Mouse (Mus musculus): Measurements from ENCODE around the gene Agap1. TPM values are rescaled to one million over a fixed set of nuclear protein-coding genes. Genes with fewer than 3 reads are reported as not detected.

Gene Agap1
- polyA plus RNA-seq, 1 experiment from 2014 or later: 23.1 TPM

DNA sequence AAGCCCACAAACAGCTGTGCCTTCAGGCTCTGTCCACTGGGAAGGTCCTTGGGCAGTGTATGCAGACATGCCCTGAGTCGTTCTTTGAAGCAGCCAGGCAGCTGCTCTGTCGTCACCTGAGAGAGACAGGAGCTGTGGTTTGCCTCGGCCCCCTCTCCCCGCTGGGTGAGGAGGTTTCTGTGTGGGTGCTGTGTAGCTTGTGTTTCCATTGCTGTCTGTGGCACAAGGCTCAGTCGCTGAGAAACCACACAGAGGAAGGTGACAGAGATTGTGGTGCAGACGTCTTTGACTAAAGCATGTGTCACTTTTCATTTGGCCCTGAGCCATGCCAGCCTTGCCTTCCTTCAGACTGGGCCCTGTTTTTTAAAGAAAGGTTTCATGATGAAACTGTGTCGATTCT is 148.3 kb downstream of the Agap1 start:
- no peak overlapping the region for H3K9ac ChIP-seq (replicated peaks)
- H3K27me3 ChIP-seq: no peaks in the 10 kb centered on the region
- no peaks in the 10 kb centered on the region for H3K9me3 ChIP-seq
- H3K27ac ChIP-seq: no peak overlapping the region
- peaks cover 8% of the 10 kb centered on the region; the same call in 1 of the 2 replicates for H3K36me3 ChIP-seq
- WGBS: 63% methylated on average over 7 of the region's 7 CpGs
- peaks cover 64% of the 10 kb centered on the region for H3K4me1 ChIP-seq (replicated peaks)
- H3K4me2 ChIP-seq: no peak overlapping the region
- H3K4me3 ChIP-seq (replicated peaks): no peak overlapping the region
- ATAC-seq (ENCODE audit: insufficient number of reproducible peaks, insufficient read depth, low FRiP score, low TSS enrichment, low read depth): no peak

DNA sequence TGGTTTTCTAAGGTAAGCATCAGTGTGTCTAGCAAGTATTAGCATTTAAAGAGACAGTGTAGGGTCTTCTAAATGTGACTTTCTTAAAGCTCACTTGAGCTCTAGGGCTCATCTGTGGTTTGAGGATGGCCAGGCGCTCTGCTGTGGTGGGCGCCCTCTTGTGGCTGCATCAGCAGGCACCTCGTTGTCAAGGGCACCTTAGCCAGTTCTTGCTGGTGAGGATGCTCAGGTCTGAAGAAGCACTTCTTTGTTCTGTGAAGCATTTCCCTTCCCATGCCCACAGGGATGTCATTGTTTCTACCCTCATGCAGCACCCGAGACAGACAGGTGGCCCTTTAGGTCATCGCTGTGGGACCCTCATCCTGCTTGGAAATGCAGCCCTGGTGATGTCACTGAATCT is 152.0 kb downstream of the Agap1 start:
- peaks cover 35% of the 10 kb centered on the region for H3K4me1 ChIP-seq (replicated peaks)
- WGBS: 44% methylated on average over 5 of the region's 5 CpGs
- H3K27ac ChIP-seq: no peak overlapping the region
- no peak overlapping the region for H3K4me3 ChIP-seq (replicated peaks)
- peaks cover 25% of the 10 kb centered on the region for H3K36me3 ChIP-seq
- no peaks in the 10 kb centered on the region for H3K9me3 ChIP-seq
- ATAC-seq (ENCODE audit: insufficient number of reproducible peaks, insufficient read depth, low FRiP score, low TSS enrichment, low read depth): no peak
- H3K27me3 ChIP-seq: no peaks in the 10 kb centered on the region
- H3K9ac ChIP-seq (replicated peaks): no peak overlapping the region
- H3K4me2 ChIP-seq: no peak overlapping the region

DNA sequence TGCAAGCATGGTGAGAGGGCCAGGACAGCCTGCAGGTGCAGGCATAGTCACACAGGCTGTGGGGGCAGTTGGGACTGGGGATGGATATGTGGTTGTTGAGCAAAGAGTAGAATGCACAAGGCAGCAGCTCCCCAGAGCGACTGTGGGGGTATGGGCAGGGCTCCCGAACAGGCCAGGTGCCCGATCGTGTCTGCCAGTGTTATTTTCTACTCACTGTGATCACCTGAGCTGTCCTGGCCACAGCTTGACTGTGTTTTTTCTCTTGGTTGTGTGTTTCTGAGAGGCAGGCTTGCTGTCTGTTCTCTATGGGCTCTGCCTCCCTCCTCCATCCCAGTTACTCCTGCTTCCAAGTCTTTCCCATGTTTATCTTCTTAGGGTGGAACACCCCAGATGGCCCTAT is 154.2 kb downstream of the Agap1 start:
- no peak for ATAC-seq (ENCODE audit: insufficient number of reproducible peaks, insufficient read depth, low FRiP score, low TSS enrichment, low read depth)
- H3K36me3 ChIP-seq: peaks cover 38% of the 10 kb centered on the region
- H3K9ac ChIP-seq (replicated peaks): no peak overlapping the region
- no peak overlapping the region for H3K27ac ChIP-seq
- 93% methylated on average over 4 of the region's 4 CpGs for WGBS
- H3K27me3 ChIP-seq: no peaks in the 10 kb centered on the region
- H3K4me3 ChIP-seq (replicated peaks): no peak overlapping the region
- no peaks in the 10 kb centered on the region for H3K9me3 ChIP-seq
- H3K4me1 ChIP-seq (replicated peaks): peaks cover 32% of the 10 kb centered on the region
- H3K4me2 ChIP-seq: no peak overlapping the region

DNA sequence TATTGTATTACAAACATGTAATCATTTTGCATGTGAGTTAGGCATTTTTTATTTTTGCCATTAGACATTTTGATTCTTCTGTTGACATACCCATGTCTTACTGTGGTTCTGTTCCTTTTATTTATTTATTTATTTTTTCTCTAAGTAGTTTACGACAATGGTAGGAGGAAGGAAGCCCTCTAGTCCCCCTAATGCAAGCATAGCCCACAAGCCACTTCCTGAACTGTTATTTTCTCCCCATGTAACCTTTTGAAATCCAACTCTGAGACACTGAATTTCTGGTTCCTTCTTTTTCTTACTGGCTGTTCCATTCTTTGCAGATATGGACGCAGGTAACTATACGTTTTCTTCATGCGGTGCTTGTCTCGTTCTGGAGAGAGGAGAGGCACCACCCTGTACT is 155.4 kb downstream of the Agap1 start:
- H3K27me3 ChIP-seq: no peaks in the 10 kb centered on the region
- no peak overlapping the region for H3K27ac ChIP-seq
- WGBS: 87% methylated on average over 5 of the region's 5 CpGs
- H3K4me3 ChIP-seq (replicated peaks): no peak overlapping the region
- H3K9me3 ChIP-seq: no peaks in the 10 kb centered on the region
- H3K4me2 ChIP-seq: no peak overlapping the region
- H3K4me1 ChIP-seq (replicated peaks): peaks cover 21% of the 10 kb centered on the region
- H3K9ac ChIP-seq (replicated peaks): no peak overlapping the region
- ATAC-seq (ENCODE audit: insufficient number of reproducible peaks, insufficient read depth, low FRiP score, low TSS enrichment, low read depth): no peak
- H3K36me3 ChIP-seq: peaks cover 44% of the 10 kb centered on the region

DNA sequence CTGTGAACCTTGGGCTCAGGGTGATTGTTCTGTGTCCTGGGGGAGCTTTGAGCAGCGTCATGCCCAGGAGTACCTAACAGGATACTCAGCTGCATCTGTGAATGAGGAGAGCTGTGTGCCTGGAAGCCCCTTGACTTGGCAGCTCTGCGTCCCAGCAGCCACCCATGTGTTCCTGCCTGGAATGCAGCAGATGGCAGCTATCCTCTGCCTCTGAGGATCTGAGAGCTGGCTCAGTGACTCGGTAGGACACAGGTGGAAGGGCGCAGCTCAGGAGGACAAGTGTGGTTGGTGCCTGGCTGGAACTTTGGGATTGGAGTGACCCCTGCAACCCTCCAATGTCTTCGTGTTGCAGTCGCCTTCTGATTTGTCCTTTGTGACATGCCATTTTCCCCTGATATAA is 156.9 kb downstream of the Agap1 start:
- 88% methylated on average over 6 of the region's 6 CpGs for WGBS
- Histone ChIP-seq H3K36me3 (peaks cover 50% of the 10 kb centered on the region), H3K4me1 (replicated peaks) (0 out of 2 replicates have a peak, but pooled peaks cover 9% of the 10 kb centered on the region)

DNA sequence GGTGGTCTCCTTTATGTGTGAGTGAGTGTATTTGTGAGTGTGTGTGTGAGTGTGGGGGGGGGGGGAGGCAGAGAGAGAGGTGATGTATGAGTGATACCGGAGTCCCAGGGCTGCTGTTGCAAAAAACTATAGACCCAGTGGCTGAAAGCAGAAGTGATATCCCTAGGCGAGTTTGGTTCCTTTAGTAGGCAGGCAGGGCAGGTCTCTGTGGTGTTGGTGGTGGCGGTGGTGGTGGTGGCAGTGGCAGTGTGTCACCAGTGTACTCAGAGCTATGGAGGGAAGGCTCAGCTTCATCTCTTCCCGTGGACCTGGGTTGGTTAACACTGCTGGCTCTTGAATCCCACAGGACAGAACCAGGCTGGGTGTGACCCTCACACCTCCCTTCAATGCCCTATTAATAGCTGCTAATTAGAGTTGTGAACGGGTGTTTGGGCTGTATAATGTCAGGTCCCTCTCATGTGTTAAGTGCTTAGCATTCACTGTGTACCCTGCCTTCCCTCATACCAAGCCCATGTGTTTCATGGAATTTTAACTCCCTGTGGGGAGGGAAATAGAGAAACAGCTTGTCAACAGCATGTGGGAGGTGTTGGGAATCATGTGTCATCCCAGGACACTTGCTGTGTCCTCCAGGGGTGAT is 158.7 kb downstream of the Agap1 start:
- no peak overlapping the region for H3K4me2 ChIP-seq
- no peak overlapping the region for H3K27ac ChIP-seq
- H3K9me3 ChIP-seq: no peaks in the 10 kb centered on the region
- H3K4me1 ChIP-seq (replicated peaks): 0 out of 2 replicates have a peak, but pooled peaks cover 9% of the 10 kb centered on the region
- H3K4me3 ChIP-seq (replicated peaks): no peak overlapping the region
- no peak for ATAC-seq (ENCODE audit: insufficient number of reproducible peaks, insufficient read depth, low FRiP score, low TSS enrichment, low read depth)
- H3K27me3 ChIP-seq: no peaks in the 10 kb centered on the region
- H3K9ac ChIP-seq (replicated peaks): no peak overlapping the region
- peaks cover 50% of the 10 kb centered on the region for H3K36me3 ChIP-seq
- WGBS: 61% methylated on average over 5 of the region's 5 CpGs

More for the DNA sequence above, 156.9 kb downstream of the Agap1 start:
- no peaks in the 10 kb centered on the region for H3K9me3 ChIP-seq
- ATAC-seq (ENCODE audit: insufficient number of reproducible peaks, insufficient read depth, low FRiP score, low TSS enrichment, low read depth): no peak
- no peak overlapping the region for H3K4me3 ChIP-seq (replicated peaks)
- no peak overlapping the region for H3K4me2 ChIP-seq
- H3K27me3 ChIP-seq: no peaks in the 10 kb centered on the region
- no peak overlapping the region for H3K27ac ChIP-seq
- H3K9ac ChIP-seq (replicated peaks): no peak overlapping the region

DNA sequence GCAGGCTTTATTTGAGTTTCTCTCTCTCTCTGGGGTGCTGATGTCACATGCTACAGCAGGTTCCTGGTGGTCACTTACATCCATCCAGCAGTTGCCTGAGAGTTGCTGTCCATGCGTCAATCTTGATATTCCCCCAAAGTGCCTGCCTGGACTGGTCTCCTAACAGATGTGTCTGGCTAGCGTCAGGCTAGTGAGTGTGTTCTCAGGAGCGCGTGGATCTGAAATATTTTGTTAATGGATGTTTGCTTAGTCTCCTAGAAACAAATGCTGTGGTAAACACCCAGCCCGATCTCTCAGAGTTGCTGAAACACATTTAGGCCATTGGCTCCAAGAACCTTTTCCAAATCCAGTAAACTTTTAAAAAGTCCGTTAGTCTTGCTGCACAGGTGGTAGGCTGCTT is 161.9 kb downstream of the Agap1 start:
- no peak for ATAC-seq (ENCODE audit: insufficient number of reproducible peaks, insufficient read depth, low FRiP score, low TSS enrichment, low read depth)
- H3K4me3 ChIP-seq (replicated peaks): no peak overlapping the region
- H3K4me2 ChIP-seq: no peak overlapping the region
- H3K36me3 ChIP-seq: peaks cover 45% of the 10 kb centered on the region
- H3K4me1 ChIP-seq (replicated peaks): peaks cover 22% of the 10 kb centered on the region
- no peaks in the 10 kb centered on the region for H3K27me3 ChIP-seq
- WGBS: 74% methylated on average over 6 of the region's 6 CpGs
- H3K27ac ChIP-seq: no peak overlapping the region
- H3K9me3 ChIP-seq: no peaks in the 10 kb centered on the region
- no peak overlapping the region for H3K9ac ChIP-seq (replicated peaks)

DNA sequence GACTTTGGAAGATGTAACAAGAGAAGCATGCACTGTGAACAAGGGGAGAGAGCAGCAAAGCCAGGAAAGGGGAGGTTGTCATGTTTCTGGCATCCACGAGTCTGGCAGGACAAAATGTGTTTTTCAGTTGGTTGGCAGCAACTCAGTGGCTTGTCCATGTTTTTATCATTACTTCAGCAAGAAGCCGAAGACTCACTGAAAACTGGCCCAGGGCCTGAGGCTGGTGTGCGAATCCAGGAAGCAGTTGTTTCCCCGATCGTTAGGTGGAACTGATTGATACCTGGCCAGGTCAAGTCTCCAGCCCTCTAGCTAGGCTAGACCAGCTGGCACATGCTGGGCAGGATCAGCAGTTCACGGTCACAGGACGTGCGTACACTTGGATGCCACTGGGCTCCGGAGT is 162.7 kb downstream of the Agap1 start:
- Histone ChIP-seq H3K27ac (no peak overlapping the region), H3K27me3 (no peaks in the 10 kb centered on the region), H3K9me3 (no peaks in the 10 kb centered on the region), H3K36me3 (peaks cover 41% of the 10 kb centered on the region; the same call in 1 of the 2 replicates), H3K4me3 (replicated peaks) (no peak overlapping the region), H3K4me2 (no peak overlapping the region), H3K9ac (replicated peaks) (no peak overlapping the region), H3K4me1 (replicated peaks) (peaks cover 26% of the 10 kb centered on the region)
- WGBS: 77% methylated on average over 9 of the region's 9 CpGs
- no peak for ATAC-seq (ENCODE audit: insufficient number of reproducible peaks, insufficient read depth, low FRiP score, low TSS enrichment, low read depth)

DNA sequence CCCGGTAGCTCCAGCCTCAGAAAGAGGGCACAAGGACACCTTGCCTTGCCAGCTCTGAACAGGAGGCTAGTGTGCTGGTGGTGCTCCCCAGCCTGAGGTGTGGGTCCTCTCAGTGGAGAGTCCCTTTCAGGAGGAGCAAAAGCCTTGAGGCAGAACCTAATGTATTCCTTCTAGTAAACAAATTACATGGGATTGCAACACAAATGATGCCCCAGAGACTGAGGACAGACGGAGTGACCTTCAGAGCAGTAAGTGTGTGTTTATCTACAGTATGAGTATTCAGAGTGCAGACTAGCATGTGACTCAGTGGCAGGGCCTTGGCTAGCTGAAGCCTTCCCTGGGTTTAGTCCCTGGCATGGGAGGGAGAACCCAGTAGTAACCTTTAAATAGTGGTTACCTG is 165.4 kb downstream of the Agap1 start:
- 95% methylated on average over 2 of the region's 2 CpGs for WGBS
- ATAC-seq (ENCODE audit: insufficient number of reproducible peaks, insufficient read depth, low FRiP score, low TSS enrichment, low read depth): no peak
- Histone ChIP-seq H3K36me3 (peaks cover 31% of the 10 kb centered on the region), H3K27ac (no peak overlapping the region), H3K4me1 (replicated peaks) (peaks cover 18% of the 10 kb centered on the region), H3K4me2 (no peak overlapping the region), H3K4me3 (replicated peaks) (no peak overlapping the region), H3K9me3 (no peaks in the 10 kb centered on the region), H3K9ac (replicated peaks) (no peak overlapping the region), H3K27me3 (no peaks in the 10 kb centered on the region)

DNA sequence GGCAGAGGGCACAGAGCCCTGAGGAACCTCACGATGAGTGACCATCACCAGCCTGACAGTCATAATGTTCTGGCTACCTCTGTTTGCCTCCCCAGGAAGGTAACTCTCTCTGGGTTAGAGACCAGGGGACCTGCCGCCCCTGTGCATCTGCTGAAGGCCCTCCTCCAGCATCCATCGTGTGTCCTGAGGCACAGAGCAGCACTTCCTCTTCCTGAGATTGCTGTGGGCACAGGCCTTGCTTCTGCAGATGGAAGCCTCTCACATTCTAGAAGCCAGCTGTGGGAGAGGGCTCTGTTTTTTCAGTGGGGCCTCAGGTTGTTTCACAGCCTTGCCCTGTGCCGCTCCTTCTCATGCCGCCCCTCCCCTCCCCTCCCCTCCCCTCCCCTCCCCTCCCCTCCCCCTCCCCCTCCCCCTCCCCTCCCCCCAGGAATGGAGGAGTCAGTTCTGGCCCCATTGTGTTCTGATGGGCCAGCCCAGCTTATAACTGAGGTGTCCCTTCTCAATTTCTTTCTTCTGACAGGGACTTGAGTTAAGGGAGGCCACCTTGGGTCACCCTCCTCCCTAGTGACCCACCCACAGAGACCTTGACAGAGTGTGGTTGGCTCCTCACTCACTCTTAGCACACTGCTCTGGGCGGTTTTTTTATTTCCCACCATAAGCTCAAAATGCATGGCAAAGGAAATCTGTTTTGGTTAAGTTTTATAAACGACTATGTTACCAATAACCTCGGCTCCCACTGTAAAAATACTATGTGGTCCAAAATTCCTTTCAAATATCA is 166.6 kb downstream of the Agap1 start:
- no peak; the same call in 1 of the 2 replicates for ATAC-seq (ENCODE audit: insufficient number of reproducible peaks, insufficient read depth, low FRiP score, low TSS enrichment, low read depth)
- Histone ChIP-seq H3K4me1 (replicated peaks) (peaks cover 18% of the 10 kb centered on the region), H3K27ac (no peak overlapping the region), H3K36me3 (peaks cover 31% of the 10 kb centered on the region), H3K4me2 (no peak overlapping the region), H3K27me3 (no peaks in the 10 kb centered on the region), H3K4me3 (replicated peaks) (no peak overlapping the region), H3K9me3 (no peaks in the 10 kb centered on the region), H3K9ac (replicated peaks) (no peak overlapping the region)
- 56% methylated on average over 8 of the region's 8 CpGs for WGBS

DNA sequence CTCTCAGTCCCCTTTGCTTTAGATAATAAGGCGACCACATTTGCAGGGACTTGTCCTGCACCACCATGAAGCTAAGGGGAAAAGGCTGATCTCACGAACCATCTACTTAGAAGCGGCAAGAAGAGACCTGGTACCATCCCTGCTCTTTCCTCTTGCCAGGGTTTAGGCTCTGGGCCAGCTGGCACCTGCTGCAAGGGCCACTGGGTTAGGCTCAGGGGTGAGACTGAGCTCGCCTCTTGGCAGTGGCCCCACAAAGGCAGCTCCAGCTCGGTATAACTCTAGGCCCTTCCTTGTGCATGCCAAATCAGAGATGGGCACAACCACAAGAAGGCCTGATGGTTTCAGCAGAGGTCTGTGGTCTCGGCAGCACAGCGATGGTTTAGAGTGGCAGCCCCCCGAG is 167.3 kb downstream of the Agap1 start:
- Histone ChIP-seq H3K4me2 (no peak overlapping the region), H3K4me3 (replicated peaks) (no peak overlapping the region), H3K36me3 (peaks cover 30% of the 10 kb centered on the region), H3K4me1 (replicated peaks) (peaks cover 18% of the 10 kb centered on the region), H3K27me3 (no peaks in the 10 kb centered on the region), H3K27ac (no peak overlapping the region), H3K9me3 (no peaks in the 10 kb centered on the region), H3K9ac (replicated peaks) (no peak overlapping the region)
- no peak for ATAC-seq (ENCODE audit: insufficient number of reproducible peaks, insufficient read depth, low FRiP score, low TSS enrichment, low read depth)
- WGBS: 81% methylated on average over 8 of the region's 8 CpGs
